11 mouse cellular contexts compared by ENCODE assay signal in the genomic region with DNA sequence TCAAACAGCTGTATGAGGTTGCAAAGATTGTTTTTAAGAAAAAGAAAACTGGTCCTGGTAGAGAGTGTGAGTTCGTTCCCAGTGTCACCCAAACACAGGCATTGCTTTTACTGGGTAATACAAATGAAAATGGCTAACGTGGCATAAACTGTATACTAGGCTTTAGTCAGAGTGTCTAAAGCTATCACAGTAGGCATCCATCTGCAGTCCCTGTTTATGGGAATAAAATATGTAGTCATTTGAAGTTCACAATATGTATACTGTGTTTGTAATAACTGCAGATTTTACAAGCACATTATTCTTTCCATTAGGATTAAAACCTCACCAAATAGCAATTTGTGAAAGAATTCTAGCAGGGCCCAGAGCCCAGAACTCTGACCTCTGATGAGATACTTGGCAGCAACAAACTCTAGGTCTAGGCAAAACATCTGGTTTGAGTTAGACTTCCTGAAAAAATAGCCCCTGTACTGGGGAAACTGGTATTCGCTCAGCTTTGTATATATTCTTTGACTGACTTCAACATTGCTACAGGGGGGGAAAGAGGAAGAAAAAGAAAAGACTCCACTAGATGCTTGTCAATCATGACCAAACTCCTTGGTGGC.
DNase-seq lines count a peak whose midpoint lies in the region; ATAC-seq lines count a peak whose summit lies in the region.
"Had no signal": no experiment of that assay in that cellular context is flagged by ENCODE, and none has a peak within 500 bp of the region (broad histone marks: within the 10 kb centered on the region; RNA-seq: fewer than 3 reads in every experiment).

No protein-coding gene starts in this region.

- 80% methylated on average over 3 of the region's 3 CpGs for WGBS in heart, embryonic 10.5 days
- WGBS in heart, embryonic 13.5 days = 75% methylated on average over 3 of the region's 3 CpGs
- WGBS in lung, embryonic 15.5 days = 44% methylated on average over 3 of the region's 3 CpGs

- ATAC-seq in heart, embryonic 13.5 days (ENCODE audit: extremely low read depth, insufficient number of reproducible peaks, low FRiP score, low TSS enrichment) = no peak
- ATAC-seq in lung, embryonic 15.5 days (ENCODE audit: borderline replicate concordance, extremely low read depth, low FRiP score, low TSS enrichment) = peak; percentile 85; the same call in 1 of the 2 replicates

- H3K9me3 ChIP-seq in heart, embryonic 10.5 days = no peaks in the 10 kb centered on the region
- no peaks in the 10 kb centered on the region for H3K9me3 ChIP-seq in heart, embryonic 13.5 days
- no peaks in the 10 kb centered on the region for H3K9me3 ChIP-seq in lung, embryonic 15.5 days
- H3K9me3 ChIP-seq: megakaryocyte, embryonic 14.5 days; neural tube, embryonic 13.5 days had no signal

- H3K4me3 ChIP-seq in heart, embryonic 10.5 days = no peak overlapping the region
- H3K4me3 ChIP-seq in heart, embryonic 13.5 days = no peak overlapping the region
- no peak overlapping the region for H3K4me3 ChIP-seq in lung, embryonic 15.5 days
- H3K4me3 ChIP-seq: left cerebral cortex, adult 2 months; megakaryocyte, embryonic 14.5 days; neural tube, embryonic 13.5 days had no signal

- DNase-seq in heart, adult 18-20 months = peak; percentile 51 to 57
- no peak for DNase-seq in heart, embryonic 10.5 days (ENCODE audit: low spot score)
- peak; percentile 93 for DNase-seq in NIH3T3 (ENCODE audit: low read depth)
- no peak for DNase-seq in right cerebral cortex, postnatal 10 days (ENCODE audit: low spot score in 2 of 2)
- DNase-seq in thymus, postnatal 10 days (ENCODE audit: low spot score in 2 of 2) = no peak
- DNase-seq in thymus, postnatal 0 days (ENCODE audit: low spot score) = no peak

- no peak overlapping the region for H3K9ac ChIP-seq in heart, embryonic 13.5 days
- H3K9ac ChIP-seq in lung, embryonic 15.5 days = no peak overlapping the region
- H3K9ac ChIP-seq: neural tube, embryonic 13.5 days had no signal

- no peaks in the 10 kb centered on the region for H3K36me3 ChIP-seq in heart, embryonic 10.5 days
- H3K36me3 ChIP-seq in heart, embryonic 13.5 days = no peaks in the 10 kb centered on the region
- H3K36me3 ChIP-seq in lung, embryonic 15.5 days = no peaks in the 10 kb centered on the region
- H3K36me3 ChIP-seq: neural tube, embryonic 13.5 days had no signal

- H3K27ac ChIP-seq in heart, embryonic 10.5 days = no peak overlapping the region
- H3K27ac ChIP-seq in heart, embryonic 13.5 days (replicated peaks) = peak overlapping the region; percentile 50
- H3K27ac ChIP-seq in lung, embryonic 15.5 days = peak overlapping the region; percentile 71
- H3K27ac ChIP-seq: left cerebral cortex, adult 2 months; neural tube, embryonic 13.5 days had no signal

- H3K4me2 ChIP-seq in heart, embryonic 13.5 days = no peak overlapping the region
- H3K4me2 ChIP-seq in lung, embryonic 15.5 days = no peak overlapping the region
- H3K4me2 ChIP-seq: neural tube, embryonic 13.5 days had no signal

- H3K4me1 ChIP-seq in heart, embryonic 10.5 days = no peaks in the 10 kb centered on the region
- H3K4me1 ChIP-seq in heart, embryonic 13.5 days = peaks cover 13% of the 10 kb centered on the region
- peaks cover 16% of the 10 kb centered on the region for H3K4me1 ChIP-seq in lung, embryonic 15.5 days
- H3K4me1 ChIP-seq: neural tube, embryonic 13.5 days had no signal

- no peaks in the 10 kb centered on the region for H3K27me3 ChIP-seq in heart, embryonic 10.5 days (ENCODE audit: insufficient read depth, poor library complexity, severe bottlenecking)
- H3K27me3 ChIP-seq in heart, embryonic 13.5 days (replicated peaks) = no peaks in the 10 kb centered on the region
- no peaks in the 10 kb centered on the region for H3K27me3 ChIP-seq in lung, embryonic 15.5 days
- H3K27me3 ChIP-seq: megakaryocyte, embryonic 14.5 days; neural tube, embryonic 13.5 days had no signal

Comparison
In these comparisons a context has a peak if more than half of its experiments do, and no peak if none do; other contexts are left out.
1. DNase-seq: peak in heart, adult 18-20 months (2 of 2) and NIH3T3 (single experiment); none in heart, embryonic 10.5 days (single experiment), right cerebral cortex, postnatal 10 days (0 of 2), thymus, postnatal 10 days (0 of 2) and thymus, postnatal 0 days (single experiment).